Mouse (Mus musculus): ENCODE results near the gene Krtap29-1. TPM values are rescaled to one million over a fixed set of nuclear protein-coding genes. Genes with fewer than 3 reads are reported as not detected.

Gene Krtap29-1
- total RNA-seq (2021) = not detected in 2 replicates
- long read RNA-seq, experiment 1 = 0 reads
- long read RNA-seq, experiment 2 = 0 reads

DNA sequence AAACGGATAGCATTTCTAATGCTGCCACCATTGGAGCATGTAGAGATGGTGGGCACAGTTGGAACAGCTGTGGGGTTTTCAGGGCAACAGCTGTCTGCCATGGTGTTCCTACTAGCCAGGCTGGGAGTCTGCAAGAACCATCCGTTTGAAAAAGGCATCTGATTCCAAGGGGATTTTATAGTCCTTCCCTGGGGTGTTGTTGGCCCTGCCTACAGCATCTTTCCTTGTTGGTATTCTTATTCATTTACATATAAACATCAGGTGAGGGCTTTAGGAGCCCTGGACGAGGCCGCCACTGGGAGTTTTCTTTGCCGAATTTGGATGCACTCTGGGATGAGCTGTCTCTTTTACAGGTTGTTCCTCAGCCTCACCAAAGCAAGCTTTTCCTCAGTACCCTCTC, at the start of gene Krtap29-1:
TSS of gene Krtap29-1 (minus strand) at position 101 of the 400 bp plus-strand sequence.
- no peak for DNase-seq

DNA sequence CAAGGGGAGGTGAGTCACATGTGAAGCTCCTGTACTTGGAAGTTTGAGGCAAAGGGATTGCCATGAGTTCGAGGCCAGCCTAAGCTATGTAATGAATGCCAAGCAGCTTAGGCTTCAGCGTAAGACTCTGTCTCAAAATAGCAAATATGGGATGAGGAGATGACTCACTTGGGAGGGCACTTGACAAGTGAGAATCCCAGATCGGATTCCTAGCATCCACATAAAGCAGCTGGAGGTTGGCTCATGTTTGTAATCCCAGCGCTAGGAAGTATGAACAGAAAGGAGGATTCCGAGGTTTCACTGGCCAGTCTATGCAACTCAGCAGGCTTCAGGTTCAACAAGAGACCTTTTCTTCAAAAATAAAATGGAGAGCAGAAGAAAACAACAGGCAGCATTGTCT, 42.6 kb upstream of the Krtap29-1 start:
- DNase-seq = no peak

DNA sequence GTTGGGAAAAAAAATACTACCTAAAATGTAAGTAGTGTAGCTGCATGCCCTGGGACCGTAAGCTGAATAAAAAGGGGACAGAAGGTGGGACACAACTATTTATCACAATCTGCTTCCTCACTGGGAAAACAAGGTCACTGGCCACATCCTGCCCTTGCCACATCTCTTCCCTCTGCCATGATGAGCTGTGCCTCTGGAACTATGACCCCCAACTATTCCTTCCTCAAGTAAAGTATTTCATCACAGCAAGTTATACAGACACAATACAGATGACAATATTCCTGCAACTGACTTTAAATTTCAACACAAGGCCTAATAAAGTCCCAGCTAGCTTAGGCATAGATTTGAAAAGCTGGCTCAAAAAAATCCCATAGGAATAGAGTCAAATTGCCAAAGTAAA, 40.6 kb upstream of the Krtap29-1 start:
- no peak for DNase-seq

DNA sequence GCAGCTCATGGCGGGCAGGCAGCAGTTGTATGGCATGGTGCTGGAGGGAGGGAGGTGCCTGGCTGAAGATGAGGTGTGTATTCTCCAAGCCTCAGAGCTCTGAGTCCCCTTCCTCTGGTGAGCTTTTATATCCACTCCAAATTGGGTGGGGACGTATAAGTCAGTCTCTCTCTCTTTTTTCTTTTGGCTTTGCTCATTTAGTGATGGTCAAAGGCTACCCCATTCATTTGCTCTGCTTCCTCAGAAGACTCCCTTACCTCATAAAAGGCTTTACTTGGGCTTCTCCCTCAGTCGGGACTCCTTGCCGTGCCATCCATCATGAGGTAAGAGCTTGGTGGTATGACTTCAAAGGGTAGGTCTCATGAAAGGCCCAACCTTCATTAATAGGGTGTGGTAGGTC, 37.3 kb upstream of the Krtap29-1 start, which contains the start of gene Krt33a:
TSS of gene Krt33a (minus strand) at position 101 of the 400 bp plus-strand sequence.
- no peak for DNase-seq

DNA sequence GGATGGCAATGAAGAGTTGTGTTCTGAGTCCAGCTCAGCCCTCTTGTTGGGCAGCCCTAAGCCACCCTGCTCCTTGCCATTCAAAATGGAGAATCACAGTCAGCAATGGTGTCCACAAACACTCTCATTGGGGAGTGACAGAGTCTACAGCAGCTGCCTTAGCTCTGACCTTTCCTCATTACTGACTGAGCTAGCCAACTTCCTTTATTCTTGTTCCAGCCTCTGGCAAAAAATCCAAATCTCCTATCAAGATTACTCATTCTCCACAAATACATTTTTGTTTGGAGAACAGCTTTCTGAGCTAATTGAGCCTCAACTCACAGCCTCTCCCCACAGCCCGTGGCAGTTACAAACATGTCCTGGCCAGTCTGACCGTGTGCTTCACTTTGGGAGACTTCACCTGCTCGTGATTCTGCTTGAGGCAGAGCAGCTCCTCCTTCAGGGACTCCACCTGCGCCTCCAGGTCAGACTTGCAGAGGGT, 34.9 kb upstream of the Krtap29-1 start:
- no peak for DNase-seq

DNA sequence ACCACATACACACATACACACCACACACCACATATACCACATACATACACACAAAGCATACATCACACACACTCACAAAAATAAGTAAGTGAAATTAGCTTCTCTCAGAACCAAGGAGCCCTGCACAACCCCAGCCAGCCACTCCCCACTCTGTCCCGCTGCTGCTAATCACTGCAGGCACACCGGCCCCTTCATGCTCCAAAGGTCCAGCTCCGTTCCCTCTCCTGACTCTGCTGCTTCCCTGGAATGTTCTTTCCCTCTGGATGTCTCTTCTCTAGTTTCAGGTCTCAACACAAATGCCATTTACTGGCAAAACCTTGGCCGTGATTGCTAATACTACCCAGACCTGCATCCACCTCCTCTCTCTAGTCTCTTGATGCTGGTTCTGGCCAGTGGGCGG, 31.8 kb upstream of the Krtap29-1 start:
- no peak for DNase-seq

DNA sequence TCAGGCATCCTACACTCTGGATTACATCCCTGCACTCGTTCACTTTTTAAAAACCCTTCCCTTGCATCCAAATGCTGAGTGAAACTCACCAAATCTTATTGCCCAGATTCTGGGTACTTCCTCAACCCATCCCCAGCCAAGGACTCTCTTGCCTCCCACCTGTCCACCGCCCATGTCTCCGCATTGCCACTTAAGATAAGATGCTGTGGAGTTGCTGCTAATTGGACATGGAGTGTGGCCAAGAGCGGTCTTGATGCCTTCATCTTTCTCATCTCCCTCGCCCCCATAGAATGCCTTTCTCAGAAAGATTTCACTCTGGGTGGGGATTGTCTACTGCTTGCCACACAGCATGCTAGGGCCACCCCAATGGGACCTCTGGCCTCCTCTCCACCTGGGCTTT, 29.5 kb upstream of the Krtap29-1 start:
- DNase-seq = no peak

DNA sequence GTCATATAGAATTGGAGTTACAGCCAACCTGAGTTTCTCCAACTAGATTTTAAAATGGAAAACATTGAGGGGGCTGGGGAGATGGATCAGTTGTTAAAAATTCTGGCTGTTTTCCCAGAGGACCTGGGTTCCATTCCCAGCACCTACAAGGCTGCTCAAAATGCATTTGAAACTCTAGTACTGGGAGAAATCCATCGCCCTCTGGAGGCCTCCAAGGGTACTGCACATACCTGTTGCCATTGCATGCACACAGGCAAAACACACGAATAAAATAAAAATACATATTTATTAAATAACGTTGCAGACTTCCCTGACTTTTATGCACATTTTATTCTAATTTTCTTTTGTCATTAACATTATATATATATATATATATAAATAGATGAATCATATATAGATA, 27.8 kb upstream of the Krtap29-1 start:
- peak; percentile 14 for DNase-seq

DNA sequence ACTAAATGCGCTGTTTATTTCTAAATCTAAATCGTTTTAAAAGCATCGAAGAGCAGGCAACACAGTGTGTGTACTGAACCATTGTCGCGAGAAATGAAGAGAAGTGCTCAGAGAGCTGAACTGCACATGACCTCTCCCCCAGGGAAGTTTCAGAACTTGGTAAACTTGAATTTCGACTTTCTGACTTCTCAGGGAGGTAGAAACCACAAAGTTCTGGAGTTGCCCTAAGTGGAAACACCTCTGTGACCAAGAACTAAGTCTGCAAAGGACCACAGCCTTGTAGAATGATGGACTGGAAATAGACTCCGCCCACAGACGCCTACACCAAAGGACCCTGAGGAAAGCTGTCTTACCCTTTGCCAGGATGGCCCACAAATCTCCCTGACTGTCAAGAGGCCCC, 27.1 kb upstream of the Krtap29-1 start:
- DNase-seq = no peak

DNA sequence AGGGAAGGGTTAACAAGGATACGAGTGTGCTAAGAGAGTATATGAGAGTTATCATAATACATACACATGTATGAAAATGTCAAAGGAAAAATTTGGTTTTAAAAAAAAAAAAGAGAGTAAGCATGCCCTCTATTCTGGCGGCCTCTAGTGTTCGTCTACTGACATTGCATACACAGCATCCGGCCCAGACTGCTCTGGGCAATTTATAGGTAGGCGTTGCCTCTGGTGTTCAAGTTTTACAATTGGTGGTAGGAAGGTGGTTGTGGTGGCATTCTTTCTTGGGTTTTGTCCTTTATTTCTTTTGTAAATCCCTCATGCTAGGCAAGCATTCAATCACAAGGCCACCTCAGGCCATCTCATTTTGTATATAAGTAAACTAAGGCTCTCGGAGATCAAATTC, 26.0 kb upstream of the Krtap29-1 start:
- DNase-seq = peak; percentile 62

DNA sequence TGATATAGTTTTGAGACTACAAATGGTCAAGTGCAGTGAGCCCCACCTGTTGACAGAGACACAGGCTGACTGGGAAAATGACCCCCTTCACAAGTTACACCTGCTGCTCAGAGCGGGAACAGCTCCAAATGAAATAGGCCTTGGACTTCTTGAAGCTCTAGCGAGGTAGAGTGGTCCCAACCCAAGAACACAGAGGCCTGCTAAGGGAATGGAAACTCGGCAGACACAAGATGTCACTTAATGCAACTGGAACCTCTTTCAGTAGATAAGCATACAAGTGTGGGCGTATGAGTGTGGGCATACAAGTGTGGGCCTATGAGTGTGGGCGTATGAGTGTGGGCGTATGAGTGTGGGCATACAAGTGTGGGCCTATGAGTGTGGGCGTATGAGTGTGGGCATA, 20.2 kb upstream of the Krtap29-1 start:
- no peak for DNase-seq

DNA sequence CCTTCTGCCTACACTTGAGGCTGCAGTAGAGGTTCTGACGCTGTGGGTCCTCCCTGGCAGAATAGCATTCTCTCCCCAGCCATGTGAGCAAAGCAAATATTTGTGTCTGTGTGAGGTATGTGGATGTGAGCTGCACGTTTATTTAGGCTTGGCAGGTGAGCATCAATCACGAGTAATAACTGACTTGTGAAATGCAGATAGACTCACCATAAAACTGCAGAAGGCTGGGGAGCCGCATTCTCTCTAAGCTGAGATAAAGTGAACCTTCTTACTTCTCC, 15.5 kb upstream of the Krtap29-1 start:
- DNase-seq = no peak

DNA sequence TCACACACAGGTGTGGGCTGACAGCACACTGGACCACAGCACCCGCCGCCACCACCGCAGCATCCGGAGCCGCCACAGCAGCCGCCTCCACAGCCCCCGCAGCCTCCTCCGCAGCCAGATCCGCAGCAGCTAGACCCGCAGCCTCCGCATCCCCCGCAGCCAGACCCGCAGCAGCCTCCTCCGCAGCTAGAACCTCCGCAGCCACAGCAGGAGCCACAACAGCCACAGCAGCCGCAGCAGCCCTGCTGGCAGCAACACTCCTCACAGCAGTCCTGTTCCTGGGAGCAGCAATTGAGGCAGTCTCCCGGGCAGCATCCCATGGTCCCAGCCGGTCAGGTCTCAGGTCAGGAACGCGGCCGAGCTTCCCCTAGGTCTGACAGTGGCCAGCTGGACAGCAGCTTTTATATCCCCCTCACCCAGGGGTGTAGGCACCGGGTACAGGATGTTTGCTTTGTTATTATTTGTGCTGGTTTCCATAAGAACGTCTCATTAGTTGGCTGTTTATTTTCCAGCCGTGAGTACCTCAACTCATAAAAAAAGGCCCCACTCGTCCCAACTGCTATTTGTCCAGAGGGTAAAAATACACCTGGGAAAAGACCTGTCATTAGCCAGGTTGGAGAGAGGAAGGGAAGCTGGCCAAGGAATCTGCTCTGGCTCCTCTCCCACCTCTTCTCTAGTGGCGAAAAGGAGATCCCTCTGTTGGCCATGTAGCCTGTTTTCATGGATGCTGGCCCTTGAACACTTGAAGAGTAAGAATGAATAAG, 14.9 kb upstream of the Krtap29-1 start, which contains the start of gene Krtap17-1:
TSS of gene Krtap17-1 (minus strand) at position 375 of the 764 bp plus-strand sequence.
- no peak for DNase-seq

DNA sequence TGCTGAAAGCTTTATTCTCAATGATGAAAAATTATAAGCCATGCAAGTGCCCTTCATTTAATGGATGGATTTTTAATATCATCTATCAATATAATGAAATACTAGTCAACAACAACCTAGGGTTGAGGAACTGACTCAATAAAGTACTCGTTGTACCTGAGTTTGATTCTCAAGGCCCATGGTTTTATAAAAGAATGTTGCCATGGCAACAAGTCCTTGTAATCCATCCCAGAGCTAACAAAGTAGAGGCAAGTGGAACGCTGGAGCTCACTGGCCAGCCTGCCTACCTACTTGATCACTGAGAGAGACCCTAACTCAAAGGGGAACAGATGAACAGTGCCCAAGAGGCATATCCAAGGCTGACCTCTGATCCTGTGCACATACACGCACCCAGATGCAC, 11.7 kb upstream of the Krtap29-1 start:
- DNase-seq = no peak

DNA sequence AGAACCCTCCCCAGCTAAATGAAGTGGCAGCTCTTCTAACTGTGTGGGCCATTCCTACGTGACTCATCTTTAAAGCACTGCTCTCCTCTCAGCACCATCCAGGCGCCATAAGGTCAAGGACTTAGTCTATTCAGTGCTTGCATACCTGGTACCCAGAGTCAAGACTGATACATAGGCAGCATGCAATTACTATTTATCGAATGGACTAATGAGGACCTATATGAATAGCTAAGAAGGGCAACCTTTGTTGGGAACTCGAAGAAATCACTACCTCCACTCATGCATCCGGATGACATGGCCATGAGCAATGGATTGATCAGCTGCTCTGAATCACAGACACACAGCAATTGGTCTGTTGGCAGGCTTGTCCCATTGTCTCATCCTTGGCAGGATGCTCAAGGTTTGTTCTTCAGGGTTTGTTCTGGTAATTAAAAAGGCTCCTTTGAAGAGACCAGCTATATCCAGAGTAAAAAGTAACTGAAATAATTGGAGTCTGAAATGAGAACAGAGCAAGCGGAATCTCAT, 11.1 kb upstream of the Krtap29-1 start:
- DNase-seq = peak; percentile 49

DNA sequence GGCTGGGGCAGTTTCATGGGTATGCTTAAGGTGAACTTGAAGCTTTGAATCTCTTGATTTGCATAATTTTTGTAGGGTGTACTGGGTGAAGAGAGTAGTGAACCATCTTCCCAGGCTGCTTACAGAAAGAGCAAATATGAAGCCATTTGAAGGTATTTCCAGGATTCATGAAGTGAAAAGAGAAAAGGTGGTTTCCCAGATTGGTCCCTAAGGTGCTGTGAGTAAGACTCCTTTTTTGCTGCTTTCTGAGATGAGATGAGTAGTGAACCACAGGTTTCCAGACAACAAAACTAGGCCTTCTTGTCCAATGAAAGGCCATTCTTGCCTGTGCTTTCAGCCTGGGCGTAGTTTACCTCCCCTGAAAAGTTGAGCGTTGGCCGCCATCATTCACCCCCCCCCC, 9.7 kb upstream of the Krtap29-1 start:
- no peak for DNase-seq

DNA sequence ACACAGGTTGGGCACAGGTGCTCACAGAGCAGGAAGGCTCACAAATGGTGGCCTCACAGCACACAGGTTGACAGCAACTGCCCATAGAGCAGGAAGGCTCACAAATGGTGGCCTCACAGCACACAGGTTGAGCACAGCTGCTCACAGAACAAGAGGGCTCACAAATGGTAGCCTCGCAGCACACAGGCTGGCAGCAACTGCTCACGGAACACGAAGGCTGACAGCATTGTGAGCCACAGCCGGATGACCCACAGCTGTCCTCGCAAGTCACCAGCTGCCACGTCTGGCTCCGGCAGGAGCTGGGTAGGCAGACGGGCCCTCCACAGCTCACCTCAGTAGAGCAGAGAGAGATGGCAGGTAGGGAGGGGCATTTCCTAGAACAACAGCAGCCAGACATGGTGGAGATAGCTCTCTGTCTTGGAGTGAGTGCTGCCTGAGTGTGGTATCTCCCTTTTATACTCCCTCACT, 7.4 kb upstream of the Krtap29-1 start, which contains the start of gene Krtap16-1:
TSS of gene Krtap16-1 (minus strand) at position 418 of the 468 bp plus-strand sequence.
- no peak for DNase-seq

DNA sequence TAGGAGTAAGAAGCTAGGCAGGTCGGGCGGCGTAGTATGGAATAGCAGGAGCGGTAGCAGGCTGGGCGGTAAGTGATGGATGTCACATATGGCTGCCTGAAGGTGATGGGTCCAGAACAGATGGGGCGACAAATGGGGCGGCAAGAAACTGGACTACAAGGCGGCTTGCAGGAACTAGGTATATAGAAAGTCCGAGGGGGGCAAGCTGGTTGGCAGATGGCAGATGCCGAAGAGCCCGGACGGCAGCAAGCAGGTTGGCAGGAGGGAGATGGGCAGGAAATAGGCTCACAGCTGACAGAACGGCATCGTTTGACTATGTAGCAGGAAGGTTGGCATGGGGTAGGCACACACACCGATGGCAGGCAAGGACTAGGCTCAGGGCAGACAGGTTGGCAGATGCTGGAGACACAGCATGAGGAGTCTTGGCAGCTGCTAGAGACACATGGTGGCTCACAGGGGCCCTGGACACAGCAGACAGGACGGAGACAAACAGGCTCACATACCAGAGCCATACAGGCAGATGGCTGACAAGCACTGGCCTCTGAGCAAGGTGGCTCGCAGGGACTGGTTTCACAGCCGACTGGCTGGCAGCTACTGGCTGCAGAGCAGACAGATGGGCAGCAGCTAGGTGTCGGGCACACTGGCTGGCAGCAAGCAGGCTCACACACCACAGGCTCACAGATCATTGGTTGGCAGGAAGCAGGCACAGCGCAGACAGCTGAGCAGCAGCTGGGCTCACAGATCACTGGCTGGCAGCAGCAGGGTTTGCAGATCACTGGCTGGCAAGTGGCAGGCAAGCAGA, 6.6 kb upstream of the Krtap29-1 start:
- peak; percentile 31 for DNase-seq

DNA sequence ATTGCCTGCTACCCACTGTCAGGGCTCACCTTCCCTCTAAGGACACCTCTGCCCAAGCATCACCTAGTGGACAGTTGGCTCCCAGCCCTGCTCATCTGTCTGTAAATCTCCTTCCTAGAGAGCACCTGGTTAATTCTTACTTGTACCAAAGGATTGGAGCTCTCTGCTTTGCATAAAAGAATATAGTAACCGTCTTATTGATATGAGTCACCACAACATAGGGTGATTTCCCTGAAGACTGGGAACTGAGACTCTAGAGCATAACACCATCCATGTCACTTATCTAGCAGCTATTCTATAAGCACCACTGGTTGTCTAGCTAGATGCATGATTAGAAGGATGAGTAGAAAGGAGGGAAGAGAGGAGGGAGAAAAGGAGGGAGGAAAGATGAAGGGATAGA, 4.6 kb upstream of the Krtap29-1 start:
- no peak for DNase-seq

DNA sequence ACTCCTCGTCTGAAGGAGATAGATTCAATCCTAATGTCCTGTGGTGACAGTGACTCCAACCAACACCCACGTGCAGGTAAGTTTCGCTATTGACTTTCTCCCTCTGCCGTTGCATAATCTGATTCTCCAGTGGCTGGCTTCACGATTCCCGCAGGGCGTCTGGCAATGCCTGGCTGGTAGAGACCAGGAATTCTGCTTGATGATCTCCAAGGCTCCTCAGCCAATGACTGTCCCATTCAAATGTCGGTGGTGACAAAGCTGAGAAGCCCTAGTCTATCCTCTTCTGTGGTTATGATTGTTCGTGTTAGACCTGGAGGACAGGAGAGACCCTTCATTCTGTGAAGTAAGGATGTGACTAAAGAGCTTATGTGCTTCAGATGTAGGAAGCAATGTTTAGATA, 3.9 kb upstream of the Krtap29-1 start:
- DNase-seq = no peak

DNA sequence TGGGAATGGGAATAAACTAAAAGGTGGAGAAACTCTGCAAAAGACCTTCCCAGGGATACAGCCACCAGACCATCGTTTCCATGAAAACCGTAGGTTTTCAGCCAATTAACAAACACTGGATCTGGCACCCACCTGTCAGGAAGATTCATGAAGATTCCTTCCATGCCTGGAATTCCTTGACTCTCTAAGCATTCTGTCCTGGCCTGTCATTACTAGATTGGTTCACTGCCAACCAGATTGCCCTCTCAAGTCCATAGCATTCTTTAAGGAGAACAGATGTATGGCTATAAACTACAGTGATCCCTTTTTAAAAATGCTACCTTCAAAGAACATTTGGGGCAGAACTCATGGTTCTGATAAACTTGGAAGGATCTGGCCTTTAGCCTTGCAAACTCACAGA, 12.9 kb downstream of the Krtap29-1 start:
- no peak for DNase-seq

DNA sequence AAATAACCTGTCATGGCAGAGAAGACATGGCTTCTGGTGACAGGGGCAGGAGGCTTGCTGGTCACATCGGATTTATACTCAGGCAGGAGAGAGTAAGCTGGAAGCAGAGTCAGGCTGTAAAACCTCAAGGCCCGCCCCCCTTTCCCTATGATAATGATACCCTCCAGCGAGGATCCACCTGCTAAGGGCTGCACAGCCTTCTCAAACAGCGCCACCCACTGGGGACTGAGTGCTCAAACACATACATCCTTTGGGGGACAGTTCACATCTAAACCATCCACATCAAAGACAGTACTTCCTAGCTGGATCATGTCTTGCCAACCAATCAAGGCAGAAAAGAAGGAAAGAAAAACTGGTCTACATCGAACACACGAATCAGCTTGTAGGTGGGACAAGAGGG, 14.6 kb downstream of the Krtap29-1 start:
- peak; percentile 8 for DNase-seq

DNA sequence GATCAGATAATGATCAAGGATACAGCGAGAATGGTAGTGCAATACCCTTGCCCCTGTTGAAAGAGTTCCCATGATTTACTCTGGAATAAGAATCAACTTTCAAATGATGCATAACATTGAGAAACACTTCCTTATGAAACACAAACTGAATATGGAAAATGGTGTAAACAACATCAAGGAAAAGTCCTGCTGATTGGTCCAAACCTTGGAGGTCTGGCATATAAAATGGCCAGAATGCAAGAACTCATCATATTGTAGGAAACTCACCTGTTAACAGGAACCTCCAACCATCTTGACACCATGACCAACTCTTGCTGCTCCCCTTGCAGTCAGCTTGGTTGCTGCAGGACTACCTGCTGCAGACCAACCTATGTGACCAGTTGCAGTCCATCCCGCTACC, 30.7 kb downstream of the Krtap29-1 start, which contains the start of gene Krtap9-5:
TSS of gene Krtap9-5 (plus strand) at position 301 of the 400 bp plus-strand sequence.
- DNase-seq = no peak

Data from adrenal gland, postnatal 14 days (tissue).